Mouse (Mus musculus) right cerebral cortex, postnatal 36 days (tissue): ENCODE measurements around the gene Itgae.

Source experiments
- DNase-seq, 2 experiments: peaks; one replicate each; pipeline ENCODE4 v3.0.0; 2022; ENCODE audit warnings: low spot score in 2 of 2, mixed read lengths in 1 of 2

Gene Itgae

DNA sequence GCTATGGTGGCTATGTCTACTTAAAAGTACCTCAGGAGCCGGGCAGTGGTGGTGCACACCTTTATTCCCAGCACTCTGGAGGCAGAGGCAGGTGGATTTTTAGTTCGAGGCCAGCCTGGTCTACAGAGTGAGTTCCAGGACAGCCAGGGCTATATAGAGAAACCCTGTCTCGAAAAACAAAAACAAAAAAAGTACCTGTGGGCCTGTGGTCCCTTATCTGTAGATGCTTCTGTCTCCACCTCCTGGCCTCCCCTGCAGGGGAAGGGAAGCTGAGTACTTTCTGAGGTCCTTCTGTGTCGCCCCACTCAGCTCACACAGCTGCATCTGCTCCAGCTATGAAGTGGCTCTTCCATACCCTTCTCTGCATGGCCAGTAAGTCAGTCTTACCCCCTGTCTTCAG lies at the start of gene Itgae:
Gene Itgae, plus strand, starts transcription at position 301 of the 400 bp plus-strand sequence.
- no peak for DNase-seq

DNA sequence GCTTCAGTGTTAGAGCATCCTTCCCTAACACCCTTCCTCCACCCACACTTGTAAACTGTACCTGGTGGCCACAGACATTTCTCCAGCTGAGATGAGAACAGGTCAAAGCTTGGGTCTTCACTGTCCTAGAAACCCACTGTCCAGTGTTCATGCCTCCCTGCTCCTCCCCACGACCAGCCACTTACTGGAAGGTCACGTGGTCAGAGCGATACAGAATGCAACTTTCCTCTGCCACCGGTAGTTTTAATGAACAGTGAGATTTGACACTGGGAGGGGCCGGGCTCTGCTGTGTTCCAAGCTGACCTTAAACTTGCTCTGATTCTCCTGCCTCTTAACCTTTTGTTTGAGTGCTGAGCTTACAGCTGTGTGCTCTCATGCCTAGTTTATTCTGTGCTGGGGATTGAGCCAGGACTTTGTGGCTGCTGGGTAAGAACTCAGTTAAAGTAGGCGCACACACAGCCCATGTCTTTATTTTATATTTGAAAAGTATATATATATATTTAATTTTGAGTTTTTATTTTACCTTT lies 46.1 kb upstream of the Itgae start:
- no peak for DNase-seq

DNA sequence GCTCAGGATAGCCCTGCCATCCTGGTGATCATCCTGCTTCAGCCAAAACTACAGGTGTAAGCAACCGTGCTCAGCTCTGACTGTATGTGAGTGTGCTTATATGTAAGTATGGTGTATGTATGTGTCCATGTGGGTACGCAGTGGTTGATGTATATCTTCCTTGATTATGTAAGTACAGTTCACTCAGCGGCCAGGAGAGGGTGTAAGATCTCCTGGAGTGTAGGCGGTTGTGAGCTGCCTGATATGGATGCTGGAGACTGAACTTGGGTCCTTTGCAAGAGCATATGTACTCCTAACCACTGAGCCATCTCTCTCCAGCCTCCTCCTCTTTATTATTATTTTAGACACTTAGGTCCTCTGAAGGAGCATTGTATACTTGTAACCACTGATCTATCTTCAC lies 45.6 kb upstream of the Itgae start:
- DNase-seq: no peak

- peak; percentile 91 to 95 for DNase-seq
Observed at GRCm38 (mm10) chr11:73047542-73047996, 42.8 kb upstream of the Itgae start, which contains the start of gene Ncbp3. Ncbp3 (plus strand) TSS chr11:73047783.

- no peak for DNase-seq
Observed at GRCm38 (mm10) chr11:73048030-73048876, 42.1 kb upstream of the Itgae start.

DNA sequence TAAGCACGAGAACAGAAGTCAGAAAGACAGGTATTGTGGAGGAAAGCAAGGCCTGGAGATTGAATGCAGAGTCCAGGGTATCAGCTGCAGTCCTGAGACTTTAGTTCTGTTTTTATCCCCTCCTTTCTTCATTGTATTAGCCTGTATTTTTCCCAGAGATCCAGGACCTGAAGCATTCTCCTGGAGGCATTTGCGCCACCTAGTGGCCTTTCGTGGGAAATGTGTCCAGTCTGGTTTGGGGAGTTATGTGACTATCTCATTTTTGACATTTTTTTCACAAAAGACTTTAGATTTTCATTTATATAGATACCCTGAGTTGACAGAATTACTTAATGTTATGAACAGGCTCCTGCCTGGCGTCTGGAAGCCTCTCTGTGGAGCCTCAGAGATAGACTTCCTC lies 41.0 kb upstream of the Itgae start:
- DNase-seq: peak in 1 of 2 experiments; percentile 47

- no peak for DNase-seq
Observed at GRCm38 (mm10) chr11:73052795-73053194, 37.6 kb upstream of the Itgae start.

DNA sequence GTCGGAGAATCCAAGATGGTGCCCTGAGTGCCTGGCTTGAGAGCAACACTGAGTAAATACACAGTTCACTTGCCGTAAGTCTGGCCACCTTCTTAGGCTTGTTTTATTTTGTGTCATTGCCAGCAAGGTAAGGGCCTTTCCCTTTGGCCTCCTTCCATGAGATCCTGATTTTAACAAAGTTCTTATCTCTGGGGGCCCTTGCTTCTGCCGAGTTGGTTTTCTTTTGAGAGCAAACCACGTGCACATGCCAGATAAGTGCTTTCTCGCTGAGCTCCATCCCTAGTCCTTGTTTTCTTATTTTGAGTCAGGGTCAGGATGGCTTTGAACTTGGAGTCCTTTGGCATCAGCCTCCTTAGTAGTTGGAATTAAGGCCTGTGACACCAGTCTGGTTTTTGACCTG lies 32.7 kb upstream of the Itgae start:
- DNase-seq: no peak

DNA sequence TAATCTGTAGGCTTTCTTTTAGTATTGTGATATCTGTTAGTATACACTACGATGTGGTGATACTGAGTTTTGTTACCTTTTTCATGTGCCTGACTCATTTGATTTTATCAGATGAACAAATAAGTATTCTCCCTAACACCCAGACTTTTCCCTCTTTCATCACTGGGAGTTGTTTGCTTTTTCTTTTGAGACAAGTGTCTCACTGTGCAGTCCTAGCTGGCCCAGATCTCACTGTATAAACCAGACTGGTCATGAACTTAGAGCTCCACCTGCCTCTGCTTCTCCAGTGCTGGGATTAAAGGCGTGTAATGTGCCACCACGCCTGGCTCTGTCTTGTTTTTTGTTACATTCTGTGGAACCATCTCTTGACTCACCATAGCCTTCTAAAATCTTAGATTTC lies 30.8 kb upstream of the Itgae start:
- no peak for DNase-seq

GRCm38 (mm10) chr11:73061413-73061812 lies 29.0 kb upstream of the Itgae start:
- no peak for DNase-seq

GRCm38 (mm10) chr11:73071839-73072238 lies 18.5 kb upstream of the Itgae start:
- no peak for DNase-seq

DNA sequence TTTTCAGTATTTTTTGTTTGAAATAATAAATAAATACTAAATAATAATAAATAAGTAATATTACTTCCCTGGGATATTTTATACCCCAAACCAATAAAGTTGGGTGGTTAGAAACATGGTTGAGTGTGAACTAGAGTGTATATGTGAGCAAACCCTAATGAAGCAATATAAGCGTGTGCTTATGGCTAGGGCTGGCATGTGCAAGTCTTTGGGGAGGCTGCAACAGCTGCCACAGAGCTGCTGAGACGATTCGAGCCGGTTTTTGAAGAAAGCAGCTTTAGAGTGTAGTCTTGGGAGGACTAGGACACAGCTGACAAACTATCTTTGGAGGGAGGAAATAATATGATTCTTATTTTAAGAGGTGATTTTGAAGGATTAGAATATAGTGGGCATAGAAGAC lies 14.1 kb upstream of the Itgae start:
- no peak for DNase-seq

GRCm38 (mm10) chr11:73076733-73077132 lies 13.7 kb upstream of the Itgae start:
- DNase-seq: no peak

GRCm38 (mm10) chr11:73077211-73077720 lies 13.1 kb upstream of the Itgae start:
- DNase-seq: no peak

DNA sequence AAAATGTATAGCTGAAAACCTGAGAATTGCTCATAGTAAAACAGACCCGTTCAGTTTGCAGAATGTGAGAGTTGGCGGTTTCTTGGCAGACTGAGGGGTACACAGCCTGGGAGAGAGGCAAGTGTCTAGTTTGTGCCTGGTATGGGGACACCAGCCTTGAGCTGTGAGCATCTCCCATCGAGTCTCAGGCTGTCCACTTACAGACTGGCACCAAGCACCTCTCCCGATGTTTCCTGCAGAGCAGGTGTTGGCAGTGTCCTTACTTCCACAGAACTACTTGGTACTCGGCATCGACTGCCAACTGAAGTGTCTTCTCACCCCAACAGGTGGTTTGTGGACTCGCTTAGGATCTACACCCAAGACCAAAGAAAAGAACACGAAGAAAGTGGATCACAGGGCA lies 11.8 kb upstream of the Itgae start:
- DNase-seq: no peak

- DNase-seq: no peak
Observed at GRCm38 (mm10) chr11:73080306-73080705, 10.1 kb upstream of the Itgae start.

- DNase-seq: no peak
Observed at GRCm38 (mm10) chr11:73084303-73084702, 6.1 kb upstream of the Itgae start.

- no peak for DNase-seq
Observed at GRCm38 (mm10) chr11:73084804-73085231, 5.6 kb upstream of the Itgae start.

DNA sequence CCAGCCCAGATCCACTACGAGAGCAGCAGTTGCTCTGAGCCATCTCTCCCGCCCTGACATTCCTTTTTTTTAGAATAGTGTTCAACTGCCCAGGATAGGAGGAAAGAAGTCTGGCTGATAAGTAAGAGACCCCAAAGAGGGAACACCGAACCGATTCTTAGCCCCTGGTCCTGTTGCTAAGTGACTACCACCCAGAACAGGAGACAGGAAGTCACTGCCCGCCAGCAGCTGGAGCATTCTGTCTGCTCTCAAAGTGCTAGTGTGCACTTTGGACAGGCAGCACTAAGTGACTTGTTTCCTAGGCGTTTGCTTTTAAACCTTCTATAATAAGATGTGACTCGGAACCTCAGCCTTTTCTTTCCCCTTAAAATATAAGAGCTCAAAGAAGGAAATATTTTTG lies 5.0 kb upstream of the Itgae start:
- DNase-seq: no peak

DNA sequence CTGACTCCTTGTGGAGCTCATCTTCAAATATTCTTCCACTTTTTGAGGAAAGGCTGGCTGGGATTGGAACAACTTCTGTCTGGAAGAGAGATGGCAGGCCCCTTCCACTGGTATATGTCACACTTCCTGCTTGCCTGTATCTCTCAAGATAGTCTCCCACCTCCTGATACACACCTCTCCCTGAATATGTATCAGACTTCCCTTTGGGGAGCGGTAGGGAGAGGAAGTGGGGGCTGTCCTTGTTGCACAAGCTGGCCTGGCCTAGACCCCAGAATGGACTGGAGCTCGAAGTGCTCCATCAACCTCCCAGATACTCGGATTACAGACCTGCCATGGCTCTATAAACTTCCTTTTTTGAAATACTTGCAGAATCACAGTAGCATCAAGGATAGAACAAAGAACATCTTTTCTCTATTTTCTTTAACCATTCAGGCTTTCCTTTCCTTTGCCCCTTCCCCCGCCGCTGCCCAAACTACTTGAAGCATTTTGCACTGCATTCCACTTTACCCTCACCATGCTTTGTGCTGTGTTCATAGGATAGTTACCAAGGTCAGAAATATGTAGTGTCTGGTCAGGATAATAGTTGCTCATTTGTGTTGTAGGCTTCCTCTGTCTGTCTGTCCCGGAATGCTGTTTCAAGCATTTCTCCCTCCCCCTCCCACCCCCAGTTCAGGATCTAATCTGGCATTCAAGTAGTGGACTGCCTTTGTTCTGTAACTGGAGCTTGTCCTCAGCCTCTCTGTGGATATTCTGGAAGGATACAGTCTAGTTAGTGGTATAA lies 2.5 kb upstream of the Itgae start:
- DNase-seq: no peak

DNA sequence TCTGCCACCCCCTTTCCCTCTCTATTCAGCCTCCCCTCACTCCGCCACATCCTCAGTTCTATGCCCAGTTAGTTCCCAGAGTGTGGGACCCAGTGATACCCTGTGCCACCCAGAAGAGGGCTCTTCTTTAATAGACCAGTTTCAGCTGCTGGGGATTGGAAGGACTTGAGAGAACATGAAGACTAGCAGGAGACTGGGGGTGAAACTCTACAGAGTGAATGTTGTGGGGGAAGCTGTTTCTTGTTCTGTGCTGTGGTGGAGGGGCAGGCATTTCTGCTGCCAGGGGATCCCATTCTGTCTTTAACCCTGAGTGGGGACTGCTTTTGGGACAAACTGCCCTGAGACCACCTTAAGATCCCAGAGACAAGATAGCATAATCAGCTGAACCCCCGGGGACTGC lies 443 bp downstream of the Itgae start:
- no peak for DNase-seq

DNA sequence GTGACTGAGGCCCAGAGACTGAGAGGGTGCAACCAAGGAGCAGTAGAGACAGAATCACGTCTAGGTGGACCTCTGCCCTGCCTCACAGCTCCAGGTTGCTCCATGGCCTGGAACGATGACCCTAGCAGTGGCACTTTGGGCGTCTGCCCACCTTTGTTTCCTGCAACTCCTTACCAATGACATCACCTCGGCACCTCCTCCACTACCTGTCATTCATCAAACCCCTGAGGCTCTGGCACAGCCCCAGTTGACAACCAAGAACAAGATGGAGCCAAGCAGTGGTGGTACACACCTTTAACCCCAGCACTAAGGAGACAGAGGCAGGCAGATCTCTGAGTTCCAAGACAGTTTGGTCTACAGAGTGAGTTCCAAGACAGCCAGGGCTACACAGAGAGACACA lies 1.7 kb downstream of the Itgae start:
- no peak for DNase-seq
